Mouse (Mus musculus) stomach, embryonic 16.5 days (tissue): ENCODE results near the gene Entpd2. TPM values are rescaled to one million over a fixed set of nuclear protein-coding genes. Genes with fewer than 3 reads are reported as not detected.

Source experiments
- ATAC-seq: fragments of 200-750 bp; cut with Nextera tagmentation; 2 replicates; pipeline ENCODE4 v1.8.0; 2017; ENCODE audit warnings: moderate number of reproducible peaks, moderate TSS enrichment; ENCODE audit not compliant: insufficient read depth, low FRiP score
- H3K27ac ChIP-seq: fragments of 300-500 bp; sonication (generic); 2 replicates; pipeline ENCODE4 v1.5.1; 2014; ENCODE audit warnings: low read length
- H3K27me3 ChIP-seq: fragments of 300-500 bp; sonication (generic); 2 replicates; pipeline ENCODE4 v1.6.1; 2014; ENCODE audit warnings: low read length, control low read depth, mixed read lengths; ENCODE audit not compliant: control insufficient read depth, insufficient read depth
- H3K36me3 ChIP-seq: fragments of 300-500 bp; sonication (generic); 2 replicates; pipeline ENCODE4 v1.6.1; 2014; ENCODE audit warnings: low read length; ENCODE audit not compliant: control insufficient read depth, insufficient read depth
- H3K4me1 ChIP-seq: fragments of 300-500 bp; sonication (generic); 2 replicates; pipeline ENCODE4 v1.6.1; 2014; ENCODE audit warnings: low read length, control low read depth, mixed read lengths; ENCODE audit not compliant: control insufficient read depth, insufficient read depth
- H3K4me2 ChIP-seq: fragments of 300-500 bp; sonication (generic); 2 replicates; pipeline ENCODE4 v1.6.1; 2014; ENCODE audit warnings: low read depth, low read length, mixed read lengths
- H3K4me3 ChIP-seq: fragments of 300-500 bp; sonication (generic); replicated peaks from 2 replicates; pipeline ENCODE4 v1.5.1; 2014; ENCODE audit warnings: mild to moderate bottlenecking, low read length
- H3K9ac ChIP-seq: fragments of 300-500 bp; sonication (generic); 2 replicates; pipeline ENCODE4 v1.6.1; 2014; ENCODE audit warnings: low read length
- H3K9me3 ChIP-seq: fragments of 300-500 bp; sonication (generic); replicated peaks from 2 replicates; pipeline ENCODE4 v1.6.1; 2016; ENCODE audit warnings: low read length, control low read depth; ENCODE audit not compliant: control insufficient read depth
- WGBS: fragments of 180-500 bp; shearing (Covaris S2); extraction: QIAGEN DNeasy Blood & Tissue Kit; methylation state at CpG from one replicate; pipeline ENCODE4 v1.1.7; 2014; 5-methylcytosine and 5-hydroxymethylcytosine counted together
- polyA plus RNA-seq: library from polyadenylated mRNA; unstranded; fragments of >200 nt; fragmentation: Nextera tagmentation; extraction: Ambion mirVana; gene quantifications from 2 replicates; pipeline ENCODE4 v1.2.1, GENCODE M21; 2015

Gene Entpd2
- polyA plus RNA-seq, 1 experiment from 2014 or later = 16.6 TPM

DNA sequence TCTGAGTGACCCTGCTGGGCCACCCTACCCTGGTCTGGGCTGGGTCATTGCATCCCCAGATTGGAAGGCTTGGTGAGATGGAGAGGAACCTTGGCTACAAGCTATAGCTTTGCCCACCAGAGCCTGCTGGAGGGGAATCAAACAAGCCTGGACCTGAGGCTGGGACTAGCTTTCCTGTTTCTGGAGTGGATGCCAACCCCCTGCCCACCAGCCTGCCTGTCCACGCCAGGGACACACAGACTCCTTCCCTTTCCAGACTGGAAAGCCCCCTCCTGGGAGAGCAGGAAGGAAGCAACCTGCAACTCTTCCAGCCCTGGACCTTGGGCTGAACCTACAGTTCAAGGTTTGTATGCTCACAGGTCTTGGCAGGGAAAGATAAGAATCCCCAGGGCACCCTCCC is 28.0 kb downstream of the Entpd2 start:
- peaks cover 19% of the 10 kb centered on the region for H3K27me3 ChIP-seq
- ATAC-seq = no peak
- H3K9me3 ChIP-seq = no peaks in the 10 kb centered on the region
- no peaks in the 10 kb centered on the region for H3K4me1 ChIP-seq
- H3K4me2 ChIP-seq = no peak overlapping the region
- no peaks in the 10 kb centered on the region for H3K36me3 ChIP-seq
- no peak overlapping the region for H3K27ac ChIP-seq
- no peak overlapping the region for H3K9ac ChIP-seq
- WGBS = 57% methylated on average over 1 of the region's 1 CpGs
- H3K4me3 ChIP-seq = no peak overlapping the region

DNA sequence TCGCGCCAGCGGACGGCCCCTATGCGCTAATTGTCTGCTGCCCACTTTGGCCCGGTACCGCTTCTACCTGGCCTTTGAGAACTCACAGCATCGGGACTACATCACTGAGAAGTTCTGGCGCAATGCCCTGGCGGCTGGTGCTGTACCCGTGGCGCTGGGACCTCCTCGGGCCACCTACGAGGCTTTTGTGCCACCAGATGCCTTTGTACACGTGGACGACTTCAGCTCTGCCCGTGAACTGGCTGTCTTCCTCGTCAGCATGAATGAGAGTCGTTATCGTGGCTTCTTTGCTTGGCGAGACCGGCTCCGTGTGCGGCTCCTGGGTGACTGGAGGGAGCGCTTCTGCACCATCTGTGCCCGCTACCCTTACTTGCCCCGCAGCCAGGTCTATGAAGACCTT is 29.8 kb downstream of the Entpd2 start:
- H3K9me3 ChIP-seq = no peaks in the 10 kb centered on the region
- no peaks in the 10 kb centered on the region for H3K4me1 ChIP-seq
- no peak for ATAC-seq
- H3K36me3 ChIP-seq = no peaks in the 10 kb centered on the region
- no peak overlapping the region for H3K27ac ChIP-seq
- no peak overlapping the region; the same call in 1 of the 2 replicates for H3K9ac ChIP-seq
- H3K4me2 ChIP-seq = no peak overlapping the region
- WGBS = 40% methylated on average over 27 of the region's 27 CpGs
- H3K27me3 ChIP-seq = peaks cover 21% of the 10 kb centered on the region
- H3K4me3 ChIP-seq = no peak overlapping the region

DNA sequence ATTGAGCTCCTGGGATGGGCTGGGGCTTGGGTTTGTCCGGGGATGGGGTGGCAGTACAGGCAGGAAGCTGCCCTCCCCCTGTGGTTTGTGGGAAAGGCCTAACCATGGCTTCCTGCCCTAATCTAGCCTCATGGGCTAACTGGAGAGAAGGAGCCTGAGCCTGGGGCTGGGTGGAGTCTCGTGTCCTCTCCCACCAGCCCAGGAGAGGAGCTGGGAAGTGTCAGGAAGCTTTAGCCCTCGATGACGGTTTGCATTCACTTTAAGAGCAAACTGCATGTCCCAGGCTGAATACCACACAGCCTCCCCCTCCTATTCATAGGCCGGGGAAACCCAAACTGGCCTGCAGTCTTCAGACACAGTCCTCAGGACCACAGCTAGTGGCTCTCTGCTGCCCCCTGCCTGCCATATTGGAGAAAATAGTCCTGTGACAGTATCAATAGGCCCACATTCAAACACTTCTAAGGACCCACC is 31.1 kb downstream of the Entpd2 start:
- peaks cover 21% of the 10 kb centered on the region for H3K27me3 ChIP-seq
- H3K9ac ChIP-seq = no peak overlapping the region
- no peak for ATAC-seq
- 31% methylated on average over 5 of the region's 5 CpGs for WGBS
- H3K4me3 ChIP-seq = no peak overlapping the region
- no peaks in the 10 kb centered on the region for H3K36me3 ChIP-seq
- no peaks in the 10 kb centered on the region for H3K9me3 ChIP-seq
- no peaks in the 10 kb centered on the region for H3K4me1 ChIP-seq
- H3K27ac ChIP-seq = no peak overlapping the region
- H3K4me2 ChIP-seq = no peak overlapping the region

DNA sequence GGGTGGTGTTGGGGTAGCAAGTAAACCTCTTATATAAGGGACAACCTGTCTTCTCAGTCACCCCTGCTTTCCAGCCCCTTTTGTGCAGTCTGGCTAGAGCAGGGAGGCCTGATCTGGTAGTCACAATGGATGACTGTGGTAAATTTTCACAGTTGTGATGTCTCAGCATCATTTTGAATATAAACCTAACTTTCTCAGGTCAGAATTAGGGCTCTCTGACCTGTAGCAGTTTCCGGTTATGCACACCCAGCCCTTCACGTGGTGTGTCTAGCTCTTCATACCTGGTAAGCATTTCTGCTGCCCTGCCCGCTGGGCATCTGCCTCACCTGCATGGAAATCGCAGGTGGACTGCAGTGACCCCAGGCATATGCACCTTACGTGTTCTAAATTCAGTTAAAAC is 31.6 kb downstream of the Entpd2 start:
- no peak for ATAC-seq
- Histone ChIP-seq H3K4me1 (no peaks in the 10 kb centered on the region), H3K9me3 (no peaks in the 10 kb centered on the region), H3K27me3 (peaks cover 21% of the 10 kb centered on the region), H3K4me3 (no peak overlapping the region), H3K4me2 (no peak overlapping the region), H3K36me3 (no peaks in the 10 kb centered on the region), H3K27ac (no peak overlapping the region), H3K9ac (no peak overlapping the region)
- 87% methylated on average over 5 of the region's 5 CpGs for WGBS

DNA sequence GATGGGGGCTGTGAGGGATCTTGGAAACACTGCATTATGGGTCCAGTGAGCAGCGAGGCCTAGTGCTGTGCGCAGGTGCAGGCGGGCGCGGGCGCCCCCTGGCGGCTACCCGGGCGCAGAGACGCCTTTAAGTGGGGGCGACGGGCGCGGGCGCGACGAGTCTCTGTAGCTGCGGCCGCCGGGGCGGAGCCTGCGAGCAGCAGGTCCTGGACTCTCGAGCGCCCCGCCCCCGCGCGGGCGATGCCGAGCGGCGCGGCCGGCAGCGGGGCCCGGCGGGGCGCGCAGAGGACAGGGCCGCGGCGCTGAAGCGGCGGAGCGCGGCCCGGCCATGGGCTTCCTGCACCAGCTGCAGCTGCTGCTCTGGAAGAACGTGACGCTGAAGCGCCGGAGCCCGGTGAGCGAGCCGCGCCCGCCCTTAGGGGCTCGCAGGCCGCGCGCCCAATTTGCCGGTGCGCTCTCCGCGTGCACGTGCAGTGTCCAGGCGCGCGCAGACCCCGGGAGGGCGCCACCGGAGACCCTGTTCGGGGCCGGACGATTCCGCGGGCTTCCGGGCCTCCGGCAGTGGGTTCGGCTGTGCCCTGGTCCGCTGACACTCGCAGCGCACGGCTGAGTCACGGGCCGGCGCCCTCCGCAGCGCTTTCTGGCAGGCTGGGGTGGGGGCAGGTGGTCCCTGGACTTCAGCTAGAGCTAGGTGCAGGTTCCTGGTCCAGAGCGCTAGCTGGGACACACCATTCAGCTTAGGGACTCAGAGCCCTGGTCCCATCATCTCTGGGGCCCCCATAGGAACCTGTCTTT is 33.0 kb downstream of the Entpd2 start, which contains the start of gene Abca2:
Gene Abca2 (plus strand): TSS at position 262 of the 795 bp plus-strand sequence.
- H3K4me3 ChIP-seq = peak within 1 kb of the TSS; percentile 74
- no peak within 1 kb of the TSS for H3K27ac ChIP-seq
- no peaks in the 10 kb centered on the region for H3K9me3 ChIP-seq
- H3K4me2 ChIP-seq = peak within 1 kb of the TSS; percentile 92
- peak; percentile 90 for ATAC-seq
- H3K27me3 ChIP-seq = peaks cover 21% of the 10 kb centered on the region
- under 1% methylated on average over 84 of the region's 89 CpGs for WGBS
- H3K36me3 ChIP-seq = no peaks in the 10 kb centered on the region
- peak within 1 kb of the TSS; percentile 81 for H3K9ac ChIP-seq
- no peaks in the 10 kb centered on the region for H3K4me1 ChIP-seq

DNA sequence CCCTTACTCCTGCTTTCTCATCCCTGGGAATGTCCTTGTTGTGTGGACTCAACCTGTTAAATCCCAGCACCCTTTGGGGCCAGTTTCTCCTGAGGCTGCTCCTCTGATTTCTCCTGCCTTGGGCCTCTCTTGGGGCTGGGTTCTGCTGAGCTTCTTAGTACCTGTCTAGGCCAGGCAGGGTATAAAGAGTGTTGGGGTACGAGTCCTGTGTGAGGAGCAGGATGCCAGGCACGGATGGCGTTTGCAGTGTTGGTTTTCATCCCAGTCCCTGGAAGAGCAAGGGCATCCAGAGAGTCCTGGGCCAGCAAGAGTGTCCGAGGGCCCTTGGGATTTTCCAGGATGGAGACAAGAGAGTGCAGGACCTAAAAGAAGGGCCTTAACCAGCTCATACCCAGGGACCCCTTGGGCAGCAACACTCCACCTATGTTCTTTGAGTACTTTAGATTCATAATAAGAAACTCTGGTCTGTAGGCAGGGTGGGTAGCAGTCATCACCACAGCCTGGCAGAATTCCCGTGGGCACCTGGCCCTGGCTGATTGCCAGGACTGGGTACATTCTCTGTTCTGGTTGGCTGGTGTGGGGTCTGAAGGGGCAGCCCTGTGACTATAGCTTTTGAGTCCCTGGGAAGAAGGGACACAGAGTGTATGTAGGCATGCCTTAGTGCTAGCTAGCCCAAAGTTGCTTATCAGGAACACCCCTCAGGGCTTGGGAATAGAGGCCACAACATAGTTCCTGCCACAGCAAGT is 33.9 kb downstream of the Entpd2 start:
- Histone ChIP-seq H3K27me3 (peaks cover 17% of the 10 kb centered on the region), H3K36me3 (no peaks in the 10 kb centered on the region), H3K27ac (no peak overlapping the region), H3K4me1 (no peaks in the 10 kb centered on the region), H3K4me3 (peak overlapping the region; percentile 74; the same call in 1 of the 2 replicates), H3K9ac (peak overlapping the region; percentile 81; the same call in 1 of the 2 replicates), H3K9me3 (no peaks in the 10 kb centered on the region), H3K4me2 (peak overlapping the region; percentile 92)
- WGBS = 77% methylated on average over 5 of the region's 5 CpGs
- ATAC-seq = no peak

DNA sequence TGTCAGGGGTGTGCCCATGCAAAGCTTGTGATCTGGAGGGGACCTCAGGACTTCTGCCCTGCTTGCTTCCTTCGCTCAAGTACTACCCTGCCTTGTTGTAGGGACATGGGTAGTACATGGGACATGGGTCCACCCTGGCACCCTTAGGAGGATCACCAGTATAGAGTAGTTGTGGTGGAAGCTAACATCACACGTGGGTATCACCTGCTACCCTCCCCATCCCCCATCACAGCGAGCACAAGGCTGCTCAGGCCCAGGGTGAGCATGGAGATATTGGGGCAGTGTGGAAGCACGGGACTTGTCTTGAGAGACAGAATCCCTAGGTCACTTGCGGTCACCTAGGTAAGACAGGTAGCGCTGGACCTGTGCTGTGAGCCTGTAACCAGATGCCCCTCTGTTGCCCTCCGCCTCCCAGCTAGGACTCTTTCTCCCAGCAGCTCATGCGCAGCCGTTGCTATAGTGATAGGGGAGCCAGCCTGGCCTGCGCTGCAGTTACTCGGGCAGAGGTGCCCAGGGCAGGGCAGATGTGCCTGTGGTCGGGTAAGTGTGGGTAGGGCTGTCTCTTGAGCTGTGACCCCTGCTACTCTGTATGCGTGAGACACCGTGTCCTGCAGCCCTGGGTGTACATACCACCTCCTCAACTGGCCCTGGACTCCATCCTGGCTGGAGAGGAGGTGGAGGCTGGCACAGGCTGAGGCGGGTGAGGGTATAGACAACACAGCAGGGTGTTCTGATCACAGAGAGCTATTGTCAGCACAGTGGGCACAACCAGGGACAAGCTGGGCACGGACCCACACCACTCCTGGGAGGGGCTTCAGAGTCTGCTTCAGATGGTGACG is 34.9 kb downstream of the Entpd2 start:
- no peak for ATAC-seq

DNA sequence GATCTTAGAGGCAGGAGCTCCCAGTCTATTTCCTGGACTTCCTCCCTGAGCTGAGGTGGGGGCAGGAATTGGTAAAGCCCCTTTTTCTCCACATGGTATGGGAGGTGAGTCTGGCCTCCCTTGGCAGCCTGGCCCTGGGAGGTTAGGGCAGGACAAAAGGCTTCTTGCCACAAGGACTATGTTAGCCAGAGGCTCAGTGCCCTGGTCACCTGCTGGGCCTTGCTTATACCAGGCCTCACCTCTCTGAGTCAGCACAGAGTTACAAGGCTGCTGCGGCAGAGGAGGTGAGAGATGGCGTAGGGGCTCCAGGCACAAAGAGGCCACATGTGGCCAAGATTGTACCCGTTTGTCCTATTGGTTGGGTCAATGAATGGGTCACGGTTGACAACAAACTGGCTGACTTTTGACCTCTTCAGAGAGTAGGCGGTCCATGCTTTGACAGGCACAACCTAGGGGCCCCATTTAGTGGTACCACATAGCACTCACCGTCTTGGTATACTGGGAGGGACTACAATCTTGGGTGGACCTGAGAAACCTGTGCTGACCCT is 35.7 kb downstream of the Entpd2 start:
- no peak for ATAC-seq
- Histone ChIP-seq H3K4me1 (no peaks in the 10 kb centered on the region), H3K36me3 (no peaks in the 10 kb centered on the region), H3K27ac (no peak overlapping the region), H3K9ac (0 out of 2 replicates have a peak overlapping the region, but pooled peaks have one; percentile 26), H3K9me3 (no peaks in the 10 kb centered on the region), H3K4me2 (no peak overlapping the region), H3K27me3 (0 out of 2 replicates have a peak, but pooled peaks cover 3% of the 10 kb centered on the region), H3K4me3 (no peak overlapping the region)
- WGBS = 77% methylated on average over 6 of the region's 6 CpGs

More for the DNA sequence above, 34.9 kb downstream of the Entpd2 start:
- no peaks in the 10 kb centered on the region for H3K36me3 ChIP-seq
- H3K27ac ChIP-seq = no peak overlapping the region
- H3K4me2 ChIP-seq = no peak overlapping the region
- no peaks in the 10 kb centered on the region for H3K9me3 ChIP-seq
- H3K4me3 ChIP-seq = no peak overlapping the region
- 74% methylated on average over 17 of the region's 17 CpGs for WGBS
- H3K9ac ChIP-seq = 0 out of 2 replicates have a peak overlapping the region, but pooled peaks have one; percentile 26
- H3K27me3 ChIP-seq = peaks cover 8% of the 10 kb centered on the region; the same call in 1 of the 2 replicates
- no peaks in the 10 kb centered on the region for H3K4me1 ChIP-seq
